Mouse (Mus musculus): ENCODE results near the gene Pqlc3. TPM values are rescaled to one million over a fixed set of nuclear protein-coding genes. Genes with fewer than 3 reads are reported as not detected.

The Pqlc3 gene
- polyA plus RNA-seq, 1 experiment from 2014 or later: 10.3 TPM

Other genes with a start within 250 kb of the Pqlc3 start
- gene Greb1, start 199.5 kb downstream of the Pqlc3 start, polyA plus RNA-seq (2015; fragmentation: Nextera tagmentation; extraction: Ambion mirVana): 5.1 and 5.7 TPM in 2 replicates
- 37.6 and 39.6 TPM in 2 replicates for gene E2f6, start 189.4 kb downstream of the Pqlc3 start, polyA plus RNA-seq (2015; fragmentation: Nextera tagmentation; extraction: Ambion mirVana)
- 17.9 and 19.7 TPM in 2 replicates for gene Rock2, start 105.5 kb downstream of the Pqlc3 start, polyA plus RNA-seq (2015; fragmentation: Nextera tagmentation; extraction: Ambion mirVana)
- 0.09 and 0.44 TPM in 2 replicates for gene 2410004P03Rik, start 11.3 kb upstream of the Pqlc3 start, polyA plus RNA-seq (2015; fragmentation: Nextera tagmentation; extraction: Ambion mirVana)
- gene Kcnf1, start 176.5 kb upstream of the Pqlc3 start, polyA plus RNA-seq (2015; fragmentation: Nextera tagmentation; extraction: Ambion mirVana): 0.45 and 0.57 TPM in 2 replicates